Mouse (Mus musculus): ENCODE results near the gene Myef2. TPM values are rescaled to one million over a fixed set of nuclear protein-coding genes. Genes with fewer than 3 reads are reported as not detected.
A peak's percentile ranks its signal among the peaks of the same experiment; 100 is the strongest.
"Not testable (repeated sequence)": the region's sequence is repeated elsewhere in the genome, so short reads cannot be mapped to it uniquely, and the experiment has no call there.

Myef2 gene
- polyA plus RNA-seq, 1 experiment from 2014 or later = 46.9 TPM

- no peak overlapping the region for H3K4me2 ChIP-seq (ENCODE audit: low read depth, low read length)
- H3K9ac ChIP-seq (ENCODE audit: low read depth, low read length) = no peak overlapping the region
- ATAC-seq = no peak
- H3K27ac ChIP-seq (ENCODE audit: low read length) = no peak overlapping the region
- H3K4me3 ChIP-seq (ENCODE audit: low read length) = no peak overlapping the region
- WGBS = 71% methylated on average over 3 of the region's 3 CpGs
- peaks cover 2% of the 10 kb centered on the region; the same call in 1 of the 2 replicates for H3K4me1 ChIP-seq (ENCODE audit: control insufficient read depth, insufficient read depth, low read length)
- no peaks in the 10 kb centered on the region for H3K9me3 ChIP-seq (ENCODE audit: control insufficient read depth, low read length)
- no peaks in the 10 kb centered on the region for H3K36me3 ChIP-seq (ENCODE audit: control insufficient read depth, insufficient read depth, low read length)
- no peaks in the 10 kb centered on the region for H3K27me3 ChIP-seq (replicated peaks; ENCODE audit: control insufficient read depth, insufficient read depth, low read length)
Observed at GRCm38 (mm10) chr2:125126792-125127191, 3.3 kb upstream of the Myef2 start.

GRCm38 (mm10) chr2:125125824-125126223 lies 2.4 kb upstream of the Myef2 start:
- ATAC-seq = no peak
- peaks cover 8% of the 10 kb centered on the region; the same call in 1 of the 2 replicates for H3K4me1 ChIP-seq (ENCODE audit: control insufficient read depth, insufficient read depth, low read length)
- WGBS = 37% methylated on average over 4 of the region's 4 CpGs
- no peak overlapping the region for H3K27ac ChIP-seq (ENCODE audit: low read length)
- no peak overlapping the region for H3K4me3 ChIP-seq (ENCODE audit: low read length)
- no peaks in the 10 kb centered on the region for H3K36me3 ChIP-seq (ENCODE audit: control insufficient read depth, insufficient read depth, low read length)
- no peaks in the 10 kb centered on the region for H3K9me3 ChIP-seq (ENCODE audit: control insufficient read depth, low read length)
- no peak overlapping the region for H3K4me2 ChIP-seq (ENCODE audit: low read depth, low read length)
- no peak overlapping the region for H3K9ac ChIP-seq (ENCODE audit: low read depth, low read length)
- no peaks in the 10 kb centered on the region for H3K27me3 ChIP-seq (replicated peaks; ENCODE audit: control insufficient read depth, insufficient read depth, low read length)

GRCm38 (mm10) chr2:125122624-125123476 lies 611 bp downstream of the Myef2 start:
- peak; percentile 85 for ATAC-seq
- peaks cover 12% of the 10 kb centered on the region; the same call in 1 of the 2 replicates for H3K4me1 ChIP-seq (ENCODE audit: control insufficient read depth, insufficient read depth, low read length)
- H3K4me3 ChIP-seq (ENCODE audit: low read length) = peak overlapping the region; percentile 74
- 1% methylated on average over 45 of the region's 59 CpGs for WGBS
- peak overlapping the region; percentile 92 for H3K9ac ChIP-seq (ENCODE audit: low read depth, low read length)
- no peaks in the 10 kb centered on the region for H3K9me3 ChIP-seq (ENCODE audit: control insufficient read depth, low read length)
- H3K36me3 ChIP-seq (ENCODE audit: control insufficient read depth, insufficient read depth, low read length) = no peaks in the 10 kb centered on the region
- peak overlapping the region; percentile 81 for H3K27ac ChIP-seq (ENCODE audit: low read length)
- H3K27me3 ChIP-seq (replicated peaks; ENCODE audit: control insufficient read depth, insufficient read depth, low read length) = no peaks in the 10 kb centered on the region
- peak overlapping the region; percentile 77 for H3K4me2 ChIP-seq (ENCODE audit: low read depth, low read length)

- Histone ChIP-seq H3K4me2 (ENCODE audit: low read depth, low read length) (peak overlapping the region; percentile 77), H3K36me3 (ENCODE audit: control insufficient read depth, insufficient read depth, low read length) (no peaks in the 10 kb centered on the region), H3K27ac (ENCODE audit: low read length) (peak overlapping the region; percentile 81; the same call in 1 of the 2 replicates), H3K9ac (ENCODE audit: low read depth, low read length) (peak overlapping the region; percentile 92), H3K4me1 (ENCODE audit: control insufficient read depth, insufficient read depth, low read length) (peaks cover 12% of the 10 kb centered on the region; the same call in 1 of the 2 replicates), H3K27me3 (replicated peaks; ENCODE audit: control insufficient read depth, insufficient read depth, low read length) (no peaks in the 10 kb centered on the region), H3K4me3 (ENCODE audit: low read length) (peak overlapping the region; percentile 74), H3K9me3 (ENCODE audit: control insufficient read depth, low read length) (no peaks in the 10 kb centered on the region)
- no peak for ATAC-seq
- 4% methylated on average over 4 of the region's 4 CpGs for WGBS
Observed at GRCm38 (mm10) chr2:125122288-125122623, 1.2 kb downstream of the Myef2 start.

GRCm38 (mm10) chr2:125119381-125120110 lies 3.9 kb downstream of the Myef2 start:
- no peak for ATAC-seq
- WGBS = 80% methylated on average over 6 of the region's 6 CpGs
- no peak overlapping the region for H3K9ac ChIP-seq (ENCODE audit: low read depth, low read length)

GRCm38 (mm10) chr2:125106536-125106935 lies 16.9 kb downstream of the Myef2 start:
- H3K4me2 ChIP-seq (ENCODE audit: low read depth, low read length); ATAC-seq; H3K27me3 ChIP-seq (replicated peaks; ENCODE audit: control insufficient read depth, insufficient read depth, low read length); H3K4me3 ChIP-seq (ENCODE audit: low read length); H3K27ac ChIP-seq (ENCODE audit: low read length); H3K36me3 ChIP-seq (ENCODE audit: control insufficient read depth, insufficient read depth, low read length); H3K4me1 ChIP-seq (ENCODE audit: control insufficient read depth, insufficient read depth, low read length); H3K9me3 ChIP-seq (ENCODE audit: control insufficient read depth, low read length); H3K9ac ChIP-seq (ENCODE audit: low read depth, low read length): not testable (repeated sequence)
- 94% methylated on average over 4 of the region's 4 CpGs for WGBS

More at GRCm38 (mm10) chr2:125119381-125120110, 3.9 kb downstream of the Myef2 start:
- Histone ChIP-seq H3K27me3 (replicated peaks; ENCODE audit: control insufficient read depth, insufficient read depth, low read length) (no peaks in the 10 kb centered on the region), H3K4me3 (ENCODE audit: low read length) (no peak overlapping the region), H3K4me1 (ENCODE audit: control insufficient read depth, insufficient read depth, low read length) (peaks cover 12% of the 10 kb centered on the region; the same call in 1 of the 2 replicates), H3K27ac (ENCODE audit: low read length) (no peak overlapping the region), H3K9me3 (ENCODE audit: control insufficient read depth, low read length) (no peaks in the 10 kb centered on the region), H3K36me3 (ENCODE audit: control insufficient read depth, insufficient read depth, low read length) (no peaks in the 10 kb centered on the region), H3K4me2 (ENCODE audit: low read depth, low read length) (no peak overlapping the region)

GRCm38 (mm10) chr2:125104491-125104890 lies 19.0 kb downstream of the Myef2 start:
- not testable (repeated sequence) for H3K9ac ChIP-seq (ENCODE audit: low read depth, low read length); ATAC-seq; H3K4me2 ChIP-seq (ENCODE audit: low read depth, low read length); H3K4me3 ChIP-seq (ENCODE audit: low read length); H3K36me3 ChIP-seq (ENCODE audit: control insufficient read depth, insufficient read depth, low read length); H3K27me3 ChIP-seq (replicated peaks; ENCODE audit: control insufficient read depth, insufficient read depth, low read length); H3K27ac ChIP-seq (ENCODE audit: low read length); H3K4me1 ChIP-seq (ENCODE audit: control insufficient read depth, insufficient read depth, low read length); H3K9me3 ChIP-seq (ENCODE audit: control insufficient read depth, low read length)
- 98% methylated on average over 13 of the region's 13 CpGs for WGBS

GRCm38 (mm10) chr2:125092123-125092522 lies 31.3 kb downstream of the Myef2 start:
- not testable (repeated sequence) for ATAC-seq; H3K4me3 ChIP-seq (ENCODE audit: low read length); H3K36me3 ChIP-seq (ENCODE audit: control insufficient read depth, insufficient read depth, low read length); H3K4me1 ChIP-seq (ENCODE audit: control insufficient read depth, insufficient read depth, low read length); H3K9me3 ChIP-seq (ENCODE audit: control insufficient read depth, low read length); H3K9ac ChIP-seq (ENCODE audit: low read depth, low read length); H3K4me2 ChIP-seq (ENCODE audit: low read depth, low read length); H3K27me3 ChIP-seq (replicated peaks; ENCODE audit: control insufficient read depth, insufficient read depth, low read length); H3K27ac ChIP-seq (ENCODE audit: low read length)
- 82% methylated on average over 3 of the region's 3 CpGs for WGBS

GRCm38 (mm10) chr2:125088757-125089156 lies 34.7 kb downstream of the Myef2 start:
- no peak overlapping the region for H3K4me3 ChIP-seq (ENCODE audit: low read length)
- 96% methylated on average over 7 of the region's 7 CpGs for WGBS
- no peak overlapping the region for H3K4me2 ChIP-seq (ENCODE audit: low read depth, low read length)
- no peaks in the 10 kb centered on the region for H3K4me1 ChIP-seq (ENCODE audit: control insufficient read depth, insufficient read depth, low read length)
- H3K36me3 ChIP-seq (ENCODE audit: control insufficient read depth, insufficient read depth, low read length) = peaks cover 3% of the 10 kb centered on the region; the same call in 1 of the 2 replicates
- ATAC-seq = no peak
- no peaks in the 10 kb centered on the region for H3K9me3 ChIP-seq (ENCODE audit: control insufficient read depth, low read length)
- H3K27me3 ChIP-seq (replicated peaks; ENCODE audit: control insufficient read depth, insufficient read depth, low read length) = no peaks in the 10 kb centered on the region
- H3K27ac ChIP-seq (ENCODE audit: low read length) = no peak overlapping the region
- no peak overlapping the region for H3K9ac ChIP-seq (ENCODE audit: low read depth, low read length)
